Mouse (Mus musculus) heart, postnatal 0 days (tissue): ENCODE measurements around the gene Calml3. TPM values are rescaled to one million over a fixed set of nuclear protein-coding genes. Genes with fewer than 3 reads are reported as not detected.
A peak's percentile ranks its signal among the peaks of the same experiment; 100 is the strongest.

Source experiments
- ATAC-seq: fragments of 200-750 bp; cut with Nextera tagmentation; 2 replicates; pipeline ENCODE4 v1.8.0; 2017; ENCODE audit warnings: low read depth, moderate number of reproducible peaks, moderate library complexity; ENCODE audit not compliant: insufficient read depth
- DNase-seq: peaks from one replicate; pipeline ENCODE4 v3.0.0-alpha.2; 2016; ENCODE audit warnings: low spot score
- H3K27ac ChIP-seq: fragments of 300-500 bp; sonication (generic); 2 replicates; pipeline ENCODE4 v1.5.1; 2014; ENCODE audit warnings: low read depth, mild to moderate bottlenecking
- H3K27me3 ChIP-seq: fragments of 300-500 bp; sonication (generic); 2 replicates; pipeline ENCODE4 v1.6.1; 2014; ENCODE audit warnings: low read length, mixed read lengths; ENCODE audit not compliant: control insufficient read depth, insufficient read depth
- H3K36me3 ChIP-seq: fragments of 300-500 bp; sonication (generic); replicated peaks from 2 replicates; pipeline ENCODE4 v1.6.1; 2014; ENCODE audit warnings: low read length, mixed read lengths; ENCODE audit not compliant: control insufficient read depth, insufficient read depth
- H3K4me1 ChIP-seq: fragments of 300-500 bp; sonication (generic); 2 replicates; pipeline ENCODE4 v1.6.1; 2014; ENCODE audit warnings: antibody characterized with exemption; ENCODE audit not compliant: control insufficient read depth, insufficient read depth
- H3K4me2 ChIP-seq: fragments of 300-500 bp; sonication (generic); 2 replicates; pipeline ENCODE4 v1.6.1; 2014; ENCODE audit warnings: low read depth, mild to moderate bottlenecking, low read length, moderate library complexity
- H3K4me3 ChIP-seq: fragments of 300-500 bp; sonication (generic); 2 replicates; pipeline ENCODE4 v1.5.1; 2014; ENCODE audit warnings: low read depth, low read length
- H3K9ac ChIP-seq: fragments of 300-500 bp; sonication (generic); replicated peaks from 2 replicates; pipeline ENCODE4 v1.6.1; 2014; ENCODE audit warnings: low read depth, low read length, mixed read lengths
- H3K9me3 ChIP-seq: fragments of 300-500 bp; sonication (generic); replicated peaks from 2 replicates; pipeline ENCODE4 v1.6.1; 2016; ENCODE audit warnings: low read length; ENCODE audit not compliant: control insufficient read depth
- CTCF ChIP-seq: IDR thresholded peaks from 2 replicates; pipeline ENCODE4 v1.5.1; 2016; ENCODE audit warnings: antibody characterized with exemption, control low read depth, low read depth
- EP300 ChIP-seq: IDR thresholded peaks from 2 replicates; pipeline ENCODE4 v1.6.1; 2016; ENCODE audit warnings: antibody characterized with exemption, low read depth
- WGBS: fragments of 180-500 bp; shearing (Covaris S2); extraction: QIAGEN DNeasy Blood & Tissue Kit; methylation state at CpG from one replicate; pipeline ENCODE4 v1.1.7; 2014; 5-methylcytosine and 5-hydroxymethylcytosine counted together
- polyA plus RNA-seq: library from polyadenylated mRNA; unstranded; fragments of >200 nt; fragmentation: Nextera tagmentation; extraction: Ambion mirVana; gene quantifications from 2 replicates; pipeline ENCODE4 v1.2.1, GENCODE M21; 2015
- total RNA-seq: library from RNA; depleted of rRNA; stranded (reverse); fragments of >200 nt; gene quantifications from 2 replicates; pipeline ENCODE4 v1.2.3, GENCODE M21; 2014; ENCODE audit warnings: low replicate concordance

Calml3 gene
- total and polyA plus RNA-seq, 2 experiments from 2014 or later = not detected

- DNase-seq (no peak), ATAC-seq (peak; percentile 20; the same call in 1 of the 2 replicates)
- Histone ChIP-seq H3K4me3 (no peak overlapping the region), H3K4me1 (no peaks in the 10 kb centered on the region), H3K9ac (no peak overlapping the region), H3K9me3 (no peaks in the 10 kb centered on the region), H3K27ac (no peak overlapping the region), H3K36me3 (no peaks in the 10 kb centered on the region), H3K4me2 (no peak overlapping the region), H3K27me3 (no peaks in the 10 kb centered on the region)
- WGBS = 37% methylated on average over 3 of the region's 3 CpGs
- TF ChIP-seq CTCF (no peak), EP300 (no peak)
Measured at GRCm38 (mm10) chr13:3774280-3774679, 29.8 kb downstream of the Calml3 start.

- Histone ChIP-seq H3K9me3 (no peaks in the 10 kb centered on the region), H3K4me2 (no peak overlapping the region), H3K9ac (no peak overlapping the region), H3K27ac (no peak overlapping the region), H3K36me3 (no peaks in the 10 kb centered on the region), H3K4me1 (no peaks in the 10 kb centered on the region), H3K27me3 (no peaks in the 10 kb centered on the region), H3K4me3 (no peak overlapping the region)
- 91% methylated on average over 2 of the region's 2 CpGs for WGBS
- ATAC-seq (no peak), DNase-seq (no peak)
- TF ChIP-seq CTCF = no peak
- TF ChIP-seq EP300 = no peak
Measured at GRCm38 (mm10) chr13:3773149-3773688, 30.9 kb downstream of the Calml3 start.

DNA sequence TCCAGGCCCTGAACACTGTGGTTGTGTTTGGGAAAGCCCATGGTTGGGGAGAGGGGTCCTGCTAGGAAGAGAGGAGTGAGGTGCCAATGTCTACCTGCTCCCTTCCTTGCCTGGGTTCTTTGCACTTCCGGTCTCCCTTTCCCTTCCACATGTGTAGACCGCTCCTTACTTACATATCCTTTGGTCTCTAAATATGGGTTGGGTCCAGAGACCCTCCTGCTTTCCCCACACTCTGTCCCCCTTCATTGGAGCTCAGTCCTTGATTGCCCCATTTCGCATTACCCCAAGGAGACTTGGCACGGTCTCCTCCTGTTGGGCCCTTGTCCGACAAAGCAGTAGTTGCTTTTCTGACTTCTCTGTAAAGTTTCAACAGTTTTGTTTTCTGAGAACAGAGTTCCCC is 32.9 kb downstream of the Calml3 start:
- Histone ChIP-seq H3K27me3 (no peaks in the 10 kb centered on the region), H3K4me1 (no peaks in the 10 kb centered on the region), H3K4me3 (no peak overlapping the region), H3K4me2 (no peak overlapping the region), H3K9ac (no peak overlapping the region), H3K36me3 (no peaks in the 10 kb centered on the region), H3K27ac (no peak overlapping the region), H3K9me3 (no peaks in the 10 kb centered on the region)
- ATAC-seq (no peak), DNase-seq (no peak)
- WGBS = 92% methylated on average over 5 of the region's 5 CpGs
- no peak for TF ChIP-seq CTCF
- no peak for TF ChIP-seq EP300

GRCm38 (mm10) chr13:3770170-3771024 is 33.7 kb downstream of the Calml3 start:
- no peak for ATAC-seq
- no peaks in the 10 kb centered on the region for H3K4me1 ChIP-seq
- no peaks in the 10 kb centered on the region for H3K9me3 ChIP-seq
- no peaks in the 10 kb centered on the region for H3K36me3 ChIP-seq
- H3K9ac ChIP-seq = no peak overlapping the region
- no peak overlapping the region for H3K27ac ChIP-seq
- TF ChIP-seq CTCF (no peak), EP300 (no peak)
- no peak overlapping the region for H3K4me2 ChIP-seq
- WGBS = 58% methylated on average over 11 of the region's 11 CpGs
- no peaks in the 10 kb centered on the region for H3K27me3 ChIP-seq
- no peak overlapping the region for H3K4me3 ChIP-seq
- no peak for DNase-seq

GRCm38 (mm10) chr13:3769531-3769930 is 34.6 kb downstream of the Calml3 start:
- Histone ChIP-seq H3K9ac (no peak overlapping the region), H3K27ac (no peak overlapping the region), H3K27me3 (no peaks in the 10 kb centered on the region), H3K4me2 (no peak overlapping the region), H3K9me3 (no peaks in the 10 kb centered on the region), H3K4me3 (no peak overlapping the region), H3K4me1 (no peaks in the 10 kb centered on the region), H3K36me3 (no peaks in the 10 kb centered on the region)
- TF ChIP-seq EP300 (no peak), CTCF (no peak)
- DNase-seq = no peak
- no peak for ATAC-seq
- WGBS = 79% methylated on average over 3 of the region's 3 CpGs
